Mouse (Mus musculus) ES-E14 (cell line): ENCODE measurements around the gene Acvr2b.

Source experiments
- ZC3H11A ChIP-seq: IDR thresholded peaks from 2 replicates; pipeline ENCODE4 v1.6.1; 2012; ENCODE audit warnings: low read depth, mild to moderate bottlenecking, inconsistent platforms, low read length, borderline replicate concordance
- ZNF384 ChIP-seq: IDR thresholded peaks from 2 replicates; pipeline ENCODE4 v1.6.1; 2012; ENCODE audit warnings: low read depth, low read length, inconsistent platforms

DNA sequence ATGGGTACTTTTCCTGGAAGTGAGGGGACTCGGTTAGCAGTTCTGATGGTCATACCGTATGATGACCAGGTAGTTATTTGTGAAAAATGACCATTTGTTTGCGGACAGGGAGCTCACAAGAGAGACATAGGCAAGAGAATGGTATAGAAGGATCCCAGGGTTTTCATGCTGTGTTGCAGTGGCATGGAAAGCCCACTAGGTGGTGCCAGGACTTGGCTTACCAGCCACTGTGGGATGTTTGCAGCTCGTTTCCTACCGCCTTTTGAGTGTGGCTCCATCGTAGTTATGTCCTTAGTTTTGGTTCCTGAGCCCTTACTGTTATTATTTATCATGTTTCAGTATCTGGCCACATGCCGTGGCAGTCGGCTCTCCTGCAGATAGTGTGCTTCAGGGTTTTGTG, 58.5 kb downstream of the Acvr2b start:
- TF ChIP-seq ZC3H11A (peak; percentile 60; the same call in 1 of the 2 replicates), ZNF384 (no peak)
